Mouse (Mus musculus) ovary, adult 18-20 months (tissue): ENCODE data around the gene Mettl9.

Experiments
- DNase-seq: peaks from one replicate; pipeline ENCODE4 v3.0.0; 2022; ENCODE audit warnings: low spot score, mixed read lengths

The Mettl9 gene

DNA sequence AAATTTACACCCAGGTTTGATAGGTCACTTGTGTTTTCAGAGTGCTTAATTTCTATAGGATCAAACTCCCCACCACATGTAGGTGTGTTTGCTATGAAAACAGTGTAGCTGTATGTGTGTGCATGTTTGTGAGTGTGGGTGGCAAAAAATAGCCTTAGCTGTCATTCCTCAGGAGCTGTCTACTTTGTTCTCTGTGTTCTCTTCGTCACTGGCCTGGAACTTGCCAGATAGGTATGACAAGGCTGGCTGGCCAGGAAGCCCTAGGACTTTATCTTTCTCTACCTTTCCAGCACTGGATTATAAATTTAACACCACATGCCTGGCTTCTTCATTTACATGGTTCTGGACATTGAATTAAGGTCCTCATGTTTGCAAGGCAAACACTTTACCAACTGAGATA lies 10.0 kb downstream of the Mettl9 start:
- no peak for DNase-seq

GRCm38 (mm10) chr7:121045671-121046453 lies 11.6 kb downstream of the Mettl9 start:
- DNase-seq = no peak

GRCm38 (mm10) chr7:121047624-121048023 lies 13.4 kb downstream of the Mettl9 start:
- DNase-seq = no peak

DNA sequence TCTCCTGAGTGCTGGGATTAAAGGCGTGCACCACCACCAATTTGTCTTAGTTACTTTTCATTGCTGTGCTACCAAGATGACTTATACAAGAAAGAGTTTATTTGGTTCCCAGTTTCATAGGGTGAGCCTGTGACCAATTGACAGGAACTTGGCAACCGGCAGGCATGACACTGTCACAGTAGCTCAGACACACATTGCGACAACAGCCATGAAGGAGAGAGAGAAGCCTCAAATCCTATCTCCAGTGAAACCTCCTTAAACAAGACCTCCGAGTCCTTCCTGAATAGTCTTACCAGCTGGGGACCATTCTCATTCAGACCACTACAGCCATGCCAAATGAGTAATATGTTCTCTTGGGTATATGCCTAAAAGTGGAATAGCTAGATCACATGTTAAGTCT lies 18.8 kb downstream of the Mettl9 start:
- DNase-seq = no peak

DNA sequence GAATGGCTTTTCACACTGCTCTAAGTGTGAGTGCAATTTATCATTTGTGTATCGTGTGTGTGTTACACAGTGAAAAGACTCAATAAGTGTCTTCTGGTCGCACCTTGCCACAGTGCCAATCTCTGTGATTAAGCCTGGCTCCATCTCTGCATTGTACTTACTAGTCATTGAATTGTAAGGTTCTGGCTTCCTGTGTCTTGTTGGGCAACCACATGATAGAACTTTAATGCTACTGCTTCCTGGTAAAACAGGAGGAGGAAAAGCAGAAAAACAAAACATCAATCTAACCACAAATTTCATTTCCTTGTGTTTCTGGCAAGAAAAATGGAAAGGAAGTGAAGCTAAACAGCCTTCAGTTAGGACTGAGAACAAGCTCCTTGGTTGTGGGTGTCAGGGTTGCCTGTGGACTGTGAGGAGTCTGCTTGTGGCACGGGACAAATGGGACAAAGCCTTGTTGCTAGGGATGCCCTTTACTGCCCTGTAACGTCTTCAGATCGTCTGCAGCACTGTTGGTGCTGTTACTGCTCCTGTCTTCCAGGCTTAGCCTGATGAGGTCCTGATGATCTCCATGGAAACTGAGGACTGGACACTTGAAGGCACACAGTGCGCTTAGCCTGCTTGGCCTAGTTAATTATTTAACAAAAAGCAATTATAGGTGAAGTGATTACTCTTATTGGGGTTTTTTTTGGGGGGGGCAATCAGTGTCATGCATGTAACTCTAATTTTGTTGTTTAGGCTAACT lies 25.4 kb downstream of the Mettl9 start:
- DNase-seq = no peak

DNA sequence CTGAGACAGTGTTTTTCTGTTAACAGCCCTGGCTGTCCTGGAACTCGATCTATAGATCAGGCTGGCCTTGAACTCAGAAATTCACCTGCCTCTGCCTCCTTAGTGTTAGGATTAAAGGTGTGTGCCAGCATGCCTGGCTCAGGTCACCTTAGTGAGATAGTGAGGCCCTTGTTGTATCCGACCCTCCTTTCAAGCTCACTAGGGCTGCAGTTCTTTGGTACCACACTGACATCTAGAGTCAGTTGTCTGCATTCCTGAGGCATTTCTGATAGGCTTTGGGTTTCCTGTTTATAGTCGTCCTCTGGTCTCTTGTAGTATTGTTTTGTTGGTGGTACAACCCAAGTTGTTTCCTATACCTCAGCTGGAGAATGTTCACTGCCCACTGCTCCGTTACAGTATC lies 30.1 kb downstream of the Mettl9 start:
- no peak for DNase-seq

- DNase-seq = no peak
Observed at GRCm38 (mm10) chr7:121071276-121071675, 37.0 kb downstream of the Mettl9 start.

- DNase-seq = no peak
Observed at GRCm38 (mm10) chr7:121072506-121072905, 38.3 kb downstream of the Mettl9 start.

DNA sequence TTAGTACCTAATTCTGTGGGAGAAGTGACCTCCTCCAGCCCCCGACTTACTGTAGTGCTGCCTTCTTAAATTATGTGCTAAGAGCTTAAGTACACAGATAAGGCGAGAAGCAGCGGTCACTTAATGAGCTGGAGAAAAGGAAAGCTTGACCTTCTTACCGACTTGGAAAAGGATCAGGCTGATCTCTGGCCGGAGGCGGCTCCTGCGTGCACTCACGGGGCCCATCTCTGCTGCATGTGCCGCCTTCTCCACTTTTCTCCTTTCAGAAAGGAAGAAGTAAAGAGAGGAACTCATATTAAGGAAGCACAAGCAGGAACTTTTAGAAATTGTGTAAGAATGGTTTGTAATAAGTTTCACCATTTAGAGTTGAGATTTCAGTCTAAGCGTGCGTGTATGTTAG lies 40.0 kb downstream of the Mettl9 start, which contains the start of gene Igsf6:
Gene Igsf6 (minus strand): TSS at position 292 of the 400 bp plus-strand sequence.
- no peak for DNase-seq

DNA sequence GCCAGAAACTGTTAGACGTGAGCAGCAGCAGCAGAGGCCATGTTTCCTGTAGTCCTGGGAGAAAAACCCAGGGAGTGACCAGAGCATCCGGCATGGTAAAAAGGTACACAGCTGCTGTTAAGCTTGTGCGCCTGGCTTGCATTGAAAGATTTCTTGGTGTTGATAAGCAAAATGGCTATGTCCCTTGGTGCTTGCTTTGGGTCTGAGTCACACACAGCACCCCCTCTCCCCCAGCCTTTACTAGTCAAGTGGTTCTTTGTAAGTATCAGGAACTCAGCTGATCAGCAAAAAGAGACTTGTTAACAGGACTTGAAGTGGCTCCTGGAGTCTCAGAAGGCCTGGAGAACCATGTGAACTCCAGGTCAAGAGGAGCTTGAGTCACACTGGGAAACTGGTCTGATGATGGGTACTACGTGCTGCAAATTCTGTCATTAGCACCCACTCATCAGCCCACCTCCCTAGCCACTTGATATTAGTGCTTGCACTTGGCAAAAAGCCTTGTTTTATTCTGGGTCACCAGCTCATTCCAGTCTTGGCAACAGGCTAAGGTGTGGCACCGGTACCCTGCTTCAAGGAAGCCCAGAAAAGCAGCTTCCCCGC lies 40.7 kb downstream of the Mettl9 start:
- no peak for DNase-seq

GRCm38 (mm10) chr7:121075416-121075815 lies 41.2 kb downstream of the Mettl9 start:
- no peak for DNase-seq

DNA sequence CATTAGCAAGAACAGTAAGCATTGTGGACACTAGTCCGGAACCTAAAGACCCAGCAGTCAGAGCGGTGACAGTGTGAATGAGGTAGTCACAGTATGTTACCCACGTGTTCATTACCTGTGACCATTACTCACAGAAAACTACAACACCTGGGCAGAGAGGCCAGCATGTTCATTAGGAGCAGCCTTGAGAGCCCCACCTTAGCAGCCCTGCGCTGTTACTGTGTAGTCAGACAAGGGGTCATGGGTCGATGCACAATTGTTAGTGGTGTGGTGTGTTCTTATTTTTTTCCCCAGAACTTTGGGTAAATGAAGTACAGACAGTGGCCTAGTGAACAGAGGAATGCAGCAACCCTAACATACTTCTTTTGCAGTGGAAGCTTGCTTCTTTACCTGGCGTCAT lies 43.1 kb downstream of the Mettl9 start:
- DNase-seq = no peak

GRCm38 (mm10) chr7:121077829-121078228 lies 43.6 kb downstream of the Mettl9 start:
- DNase-seq = no peak

- DNase-seq = no peak
Observed at GRCm38 (mm10) chr7:121081350-121081749, 47.1 kb downstream of the Mettl9 start, which contains the start of gene Otoa. TSS of gene Otoa (plus strand) at chr7:121081650.

GRCm38 (mm10) chr7:121081816-121082215 lies 47.6 kb downstream of the Mettl9 start:
- no peak for DNase-seq

DNA sequence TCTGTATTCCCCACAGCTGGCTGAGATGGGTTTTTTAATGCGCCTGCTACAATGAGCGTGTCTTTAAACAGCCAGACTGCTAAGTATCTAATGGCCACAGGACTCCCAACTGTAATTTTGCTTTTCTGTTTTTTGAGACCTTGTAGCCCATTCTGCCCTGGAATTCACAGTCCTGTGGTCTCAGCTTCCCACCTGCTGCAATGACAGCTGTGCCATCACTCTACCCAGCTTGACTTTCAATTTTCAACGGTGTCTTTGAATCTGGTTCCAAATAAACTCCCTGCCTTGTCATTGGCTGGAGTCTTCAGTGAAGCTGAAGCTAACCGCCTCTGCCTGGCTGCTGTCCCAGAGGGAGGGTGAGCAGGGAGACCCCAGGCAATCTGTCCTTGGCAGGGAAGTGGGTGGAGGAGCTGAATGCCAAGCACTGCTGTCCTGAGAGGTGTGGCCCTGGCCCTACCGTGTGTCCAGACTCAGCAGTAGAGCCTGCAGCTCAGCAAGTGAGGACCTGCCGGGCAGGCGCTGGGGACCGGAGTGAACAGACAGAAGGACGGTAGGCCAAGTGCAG lies 48.8 kb downstream of the Mettl9 start:
- DNase-seq = no peak

- no peak for DNase-seq
Observed at GRCm38 (mm10) chr7:121084840-121085453, 50.7 kb downstream of the Mettl9 start.

DNA sequence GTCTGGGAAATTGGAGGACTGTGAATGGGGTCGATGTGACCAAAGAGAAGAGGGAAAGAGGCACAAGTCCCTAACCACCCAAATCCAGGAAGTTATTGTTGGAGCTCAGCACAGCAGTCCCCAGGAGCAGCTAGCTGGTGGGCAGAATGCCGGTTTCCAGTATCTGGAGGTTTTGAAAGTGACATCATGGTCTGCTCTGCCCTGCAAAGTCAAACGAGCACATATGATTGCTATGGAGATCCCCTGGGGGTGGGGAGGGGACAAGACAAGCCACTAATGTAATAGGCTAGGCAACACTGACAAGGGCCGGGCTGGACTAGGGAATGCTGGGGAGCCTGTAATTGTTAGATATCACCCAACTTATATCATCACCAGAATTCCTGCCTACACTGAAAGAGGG lies 51.3 kb downstream of the Mettl9 start:
- no peak for DNase-seq

GRCm38 (mm10) chr7:121088745-121089144 lies 54.5 kb downstream of the Mettl9 start:
- no peak for DNase-seq

DNA sequence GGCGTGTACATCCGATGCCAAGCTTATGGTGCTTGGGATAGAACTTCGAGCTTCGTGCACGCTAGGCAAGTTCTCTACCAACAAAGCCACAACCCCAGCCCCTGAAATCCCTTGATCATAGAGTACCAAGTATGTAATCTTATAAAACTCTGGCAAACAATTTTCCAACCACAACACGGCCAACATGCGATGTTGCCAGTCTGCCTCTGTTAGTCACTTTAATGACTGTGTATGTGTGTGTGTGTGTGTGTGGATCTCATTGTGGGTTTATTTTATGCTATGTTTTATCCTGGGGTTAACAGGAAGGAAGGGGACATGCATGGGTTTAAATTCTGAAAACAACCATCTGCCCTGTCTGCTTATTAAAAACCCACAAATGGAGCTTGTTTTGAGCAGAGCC lies 56.5 kb downstream of the Mettl9 start:
- DNase-seq = no peak

GRCm38 (mm10) chr7:121093026-121093425 lies 58.8 kb downstream of the Mettl9 start:
- no peak for DNase-seq
